Mouse (Mus musculus) mature B cell (primary cell): ENCODE data around the gene Hist1h3d.
"Not testable (repeated sequence)": the region's sequence is repeated elsewhere in the genome, so short reads cannot be mapped to it uniquely, and the experiment has no call there.

Experiments
- in situ Hi-C: fragments of 300-500 bp; cut with MboI; formaldehyde crosslinking; loops from 2 replicates; pipeline ENCODE4 v1.14.3; 2019

Gene Hist1h3d

DNA sequence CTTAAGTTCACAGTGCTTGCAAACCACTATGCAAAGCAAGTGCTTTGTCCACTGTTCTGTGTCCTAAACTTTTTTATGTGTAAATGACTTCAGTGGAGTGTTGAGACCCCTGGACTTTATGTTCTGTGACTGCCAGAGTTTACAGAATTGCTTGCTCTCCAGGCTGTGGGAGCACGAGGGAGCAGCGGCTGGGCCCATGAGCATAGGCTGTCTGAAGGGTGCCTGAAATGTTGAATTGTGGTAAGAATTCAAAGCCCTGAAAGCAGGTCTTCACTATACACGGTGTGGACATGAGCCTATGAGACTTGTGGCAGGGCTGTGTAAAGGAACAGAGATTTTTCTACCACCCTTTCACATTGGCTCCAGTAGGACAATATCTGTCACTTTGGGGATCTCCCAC is 36.1 kb downstream of the Hist1h3d start:
- in situ Hi-C loops = loop anchor here (10.0 kb wide), 1 partner anchor 1567 kb away; the partner anchor contains the start of genes Hist1h2ag, Hist1h2bj and Hist1h4i

- in situ Hi-C loops = no loop called here
These were observed 44.6 kb downstream of the Hist1h3d start for GRCm38 (mm10) chr13:23620056-23620732.

DNA sequence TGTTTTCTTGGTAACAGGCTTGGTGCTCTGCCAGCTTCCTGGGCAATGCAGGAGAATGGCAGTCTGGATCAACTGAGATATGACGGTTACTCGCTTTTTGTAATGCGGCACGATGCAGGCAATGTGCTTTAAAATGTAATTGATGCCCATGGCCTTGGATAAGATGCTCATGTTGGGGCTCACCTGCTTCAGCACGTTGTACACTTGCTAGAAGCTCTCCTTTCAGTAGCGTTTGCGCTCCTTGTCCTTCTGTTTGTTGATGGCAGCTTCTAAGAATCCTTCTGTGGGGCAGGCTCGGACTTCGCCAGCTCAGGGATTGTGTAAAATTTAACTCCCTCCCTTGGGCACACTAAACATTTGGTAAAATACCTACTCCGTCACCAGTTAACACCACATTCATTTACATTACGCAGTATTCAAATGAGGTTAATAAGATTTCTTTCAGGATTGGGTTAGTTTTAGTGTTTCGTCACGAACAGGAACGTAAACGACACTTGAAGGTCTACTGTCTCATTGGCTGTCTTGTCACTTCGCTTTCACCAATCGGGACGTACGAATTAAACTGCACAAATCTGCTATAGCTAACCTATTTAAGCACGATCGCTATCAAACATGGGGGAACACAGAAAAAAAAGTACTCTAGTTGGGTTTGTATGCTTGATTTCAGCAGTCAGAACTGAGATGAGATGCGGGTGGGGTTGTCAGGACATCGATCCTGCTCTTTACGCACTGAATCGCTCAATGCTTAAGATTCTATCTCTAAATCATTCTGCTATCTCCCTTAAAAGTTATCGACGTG is 45.4 kb downstream of the Hist1h3d start, which contains the start of gene Hist1h2be:
Gene Hist1h2be (minus strand): TSS at position 392 of the 799 bp plus-strand sequence.
- in situ Hi-C loops = no loop called here

DNA sequence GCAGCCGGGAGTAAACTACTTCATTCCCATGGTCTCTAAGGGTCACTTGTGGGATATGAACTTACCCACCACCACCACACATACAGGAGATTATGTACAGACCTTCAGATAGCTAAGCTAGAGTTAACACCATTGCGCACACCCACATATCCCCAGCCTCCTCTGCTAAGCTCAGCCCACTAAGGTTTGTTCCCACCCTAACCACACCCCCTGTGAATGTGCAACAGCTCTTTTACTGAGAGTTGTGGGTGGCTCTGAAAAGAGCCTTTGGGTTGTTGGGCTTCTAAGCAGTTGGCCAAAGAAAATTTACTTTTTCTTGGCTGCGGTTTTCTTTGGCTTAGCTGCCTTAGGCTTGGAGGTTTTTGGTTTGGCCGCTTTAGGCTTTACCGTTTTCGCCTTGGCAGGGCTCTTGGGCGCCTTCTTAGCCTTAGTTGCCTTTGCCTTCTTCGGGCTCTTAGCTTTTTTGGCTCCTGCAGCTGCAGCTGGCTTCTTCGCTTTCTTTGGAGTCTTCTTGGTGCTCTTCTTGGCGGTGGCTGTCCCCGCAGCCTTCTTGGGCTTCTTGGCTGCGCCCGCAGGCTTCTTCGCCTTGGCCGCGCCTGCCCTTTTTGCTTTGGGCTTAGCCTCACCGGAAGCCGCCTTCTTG is 46.1 kb downstream of the Hist1h3d start:
- in situ Hi-C loops = no loop called here

DNA sequence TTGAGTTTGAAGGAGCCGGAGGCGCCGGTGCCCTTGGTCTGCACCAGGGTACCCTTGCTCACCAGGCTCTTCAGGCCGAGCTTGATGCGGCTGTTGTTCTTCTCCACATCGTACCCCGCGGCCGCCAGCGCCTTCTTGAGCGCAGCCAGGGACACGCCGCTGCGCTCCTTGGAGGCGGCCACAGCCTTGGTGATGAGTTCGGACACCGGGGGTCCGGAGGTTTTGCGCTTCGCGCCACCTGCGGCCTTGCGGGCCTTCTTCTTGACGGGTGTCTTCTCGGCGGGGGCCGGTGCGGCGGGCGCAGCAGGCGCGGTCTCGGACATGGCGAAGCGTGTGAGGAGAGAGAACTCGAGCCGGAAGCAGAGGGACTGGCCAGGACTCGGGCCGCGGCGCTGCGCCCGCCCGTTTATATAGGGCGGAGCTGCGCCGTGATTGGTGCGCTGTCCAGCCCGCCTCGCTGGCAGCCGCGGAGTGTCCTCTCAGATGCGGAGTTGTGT is 46.7 kb downstream of the Hist1h3d start, which contains the start of gene Hist1h1e:
Gene Hist1h1e (minus strand): TSS at position 384 of the 497 bp plus-strand sequence.
- in situ Hi-C loops = not testable (repeated sequence)

- in situ Hi-C loops = no loop called here
These were observed 47.4 kb downstream of the Hist1h3d start for GRCm38 (mm10) chr13:23622861-23623450.
